Mouse (Mus musculus): Measurements from ENCODE around the gene Zfp385a. TPM values are rescaled to one million over a fixed set of nuclear protein-coding genes. Genes with fewer than 3 reads are reported as not detected.

Gene Zfp385a
- not detected for polyA plus RNA-seq (2014; fragmentation: Illumina TruSeq; extraction: RNeasy Lipid Tissue Mini Kit (QIAGEN cat#74804); ENCODE audit: low read depth, low replicate concordance)

GRCm38 (mm10) chr15:103339961-103340337 is at the start of gene Zfp385a:
TSS of gene Zfp385a (minus strand) at chr15:103340093.

DNA sequence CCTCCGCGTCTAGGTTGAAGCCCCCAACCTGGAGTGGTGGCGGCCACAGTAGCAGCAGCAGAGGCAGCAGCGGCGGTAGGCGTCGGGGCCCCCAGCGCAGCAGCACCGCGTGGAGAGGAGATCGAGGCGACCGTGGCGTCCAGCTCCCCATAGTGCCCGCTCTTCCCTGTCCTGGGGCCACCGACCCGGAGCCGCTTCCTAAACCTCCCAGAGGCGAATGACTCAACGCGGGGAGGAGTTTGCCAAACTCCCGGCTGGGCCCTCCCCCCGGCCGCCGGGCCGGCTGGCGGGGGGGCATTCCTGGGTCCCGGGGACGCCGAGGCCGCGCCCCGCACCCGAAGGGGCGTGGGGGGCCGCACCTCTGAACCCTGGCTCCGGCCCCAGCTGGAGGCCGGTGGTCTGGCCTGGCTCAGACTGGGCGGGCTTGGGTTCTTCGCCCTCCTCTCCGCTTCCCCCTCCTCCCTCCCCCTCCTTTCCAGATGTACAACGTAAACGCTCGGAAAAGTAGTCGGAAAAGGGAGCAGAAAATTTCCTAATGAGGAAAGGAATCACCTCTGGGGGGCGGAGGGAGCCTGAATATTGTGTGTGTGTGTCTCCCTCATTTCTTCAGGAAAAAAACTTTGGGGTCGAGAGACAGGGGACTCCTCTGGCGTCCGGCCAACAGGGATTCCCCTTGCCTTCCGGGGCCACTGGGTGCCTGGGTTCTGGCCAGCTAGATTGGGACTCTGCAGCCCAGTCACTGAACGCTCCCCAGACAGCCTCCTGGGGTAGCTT is 26.7 kb upstream of the Zfp385a start, which contains the start of gene Itga5:
Gene Itga5 (minus strand): TSS at position 388 of the 774 bp plus-strand sequence.

DNA sequence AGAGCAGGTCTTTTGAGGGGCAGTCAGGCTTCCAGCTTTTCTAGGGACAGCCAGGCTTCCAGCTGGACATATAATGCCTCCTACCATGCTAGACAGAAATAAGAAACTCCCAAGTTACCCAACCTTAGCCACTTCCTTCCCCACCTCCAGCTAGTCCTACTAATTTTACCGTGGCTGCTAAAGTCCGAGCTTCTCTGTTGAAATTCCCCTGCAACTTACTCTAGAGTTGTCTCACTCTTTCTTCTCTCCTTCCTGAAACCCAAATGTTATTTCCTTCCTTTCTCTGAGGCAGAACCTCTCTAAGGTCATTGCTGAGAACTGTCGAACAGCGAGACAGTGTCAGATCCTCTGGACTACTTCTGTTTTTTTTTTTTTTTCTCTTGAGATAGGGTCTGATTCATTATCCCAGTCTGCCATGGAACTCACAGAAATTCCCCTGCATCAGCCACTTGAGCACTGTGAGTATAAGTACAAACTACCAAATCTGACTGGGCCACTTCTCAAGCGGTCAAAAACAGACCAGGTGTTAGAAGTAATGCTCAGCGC is 29.5 kb downstream of the Zfp385a start, which contains the start of gene Gpr84:
Gene Gpr84 (minus strand): TSS at position 248 of the 546 bp plus-strand sequence.

DNA sequence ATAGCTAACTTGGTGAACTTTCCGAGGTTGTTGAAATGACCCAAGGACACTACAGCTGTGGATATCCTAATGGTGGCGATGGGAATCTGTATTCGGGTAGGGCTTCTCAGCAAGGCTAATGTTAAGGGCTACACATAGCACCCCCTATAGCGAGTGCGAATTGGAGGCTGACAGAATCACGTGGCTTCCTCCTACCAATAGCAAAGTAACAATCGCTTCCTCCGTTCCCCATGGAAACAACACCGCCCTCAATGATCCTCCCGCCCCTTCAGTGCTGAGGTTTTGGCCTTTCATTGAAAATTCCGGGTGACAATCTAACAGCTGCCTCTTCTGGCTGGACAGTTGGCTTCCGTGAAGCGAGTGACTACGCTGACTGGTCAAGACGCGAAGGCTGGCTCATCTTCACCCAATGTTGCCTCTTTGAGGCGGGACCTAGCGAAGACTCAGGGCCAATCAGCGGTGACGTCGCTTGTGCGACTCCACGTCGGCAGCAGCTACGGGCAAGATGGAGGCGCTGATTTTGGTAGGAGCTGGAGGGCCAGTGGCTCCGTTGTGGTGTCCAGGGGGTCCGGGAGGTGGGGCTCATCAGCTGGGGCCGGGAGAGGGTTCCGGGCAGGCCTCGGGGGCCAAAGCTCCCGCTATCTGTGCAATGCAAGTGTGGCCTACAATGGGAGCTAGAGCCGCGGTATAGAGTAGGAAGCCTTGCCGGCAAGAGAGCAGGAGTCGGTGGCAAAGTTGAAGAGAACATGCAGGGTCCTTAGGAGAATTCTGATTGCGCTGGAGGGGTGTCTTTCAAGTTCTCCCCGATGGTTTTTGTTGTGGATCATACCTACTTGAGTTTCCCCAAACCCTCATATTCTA is 67.2 kb downstream of the Zfp385a start, which contains the start of gene Copz1:
Gene Copz1 (plus strand): TSS at position 296 of the 861 bp plus-strand sequence.

Other genes with a start within 250 kb of the Zfp385a start
- 12.2 TPM for gene Smug1, start 173.0 kb downstream of the Zfp385a start, polyA plus RNA-seq (2014; fragmentation: Illumina TruSeq; extraction: RNeasy Lipid Tissue Mini Kit (QIAGEN cat#74804); ENCODE audit: low read depth, low replicate concordance)
- 113 TPM for gene Cbx5, start 100.3 kb downstream of the Zfp385a start, polyA plus RNA-seq (2014; fragmentation: Illumina TruSeq; extraction: RNeasy Lipid Tissue Mini Kit (QIAGEN cat#74804); ENCODE audit: low read depth, low replicate concordance)
- gene Hnrnpa1, start 99.7 kb downstream of the Zfp385a start, polyA plus RNA-seq (2014; fragmentation: Illumina TruSeq; extraction: RNeasy Lipid Tissue Mini Kit (QIAGEN cat#74804); ENCODE audit: low read depth, low replicate concordance) = 258 TPM
- not detected for gene Nfe2, start 81.7 kb downstream of the Zfp385a start, polyA plus RNA-seq (2014; fragmentation: Illumina TruSeq; extraction: RNeasy Lipid Tissue Mini Kit (QIAGEN cat#74804); ENCODE audit: low read depth, low replicate concordance)
- 90.8 TPM for gene Copz1, start 67.4 kb downstream of the Zfp385a start, polyA plus RNA-seq (2014; fragmentation: Illumina TruSeq; extraction: RNeasy Lipid Tissue Mini Kit (QIAGEN cat#74804); ENCODE audit: low read depth, low replicate concordance)
- gene Gpr84, start 29.5 kb downstream of the Zfp385a start, polyA plus RNA-seq (2014; fragmentation: Illumina TruSeq; extraction: RNeasy Lipid Tissue Mini Kit (QIAGEN cat#74804); ENCODE audit: low read depth, low replicate concordance) = not detected
- gene Itga5, start 26.7 kb upstream of the Zfp385a start, polyA plus RNA-seq (2014; fragmentation: Illumina TruSeq; extraction: RNeasy Lipid Tissue Mini Kit (QIAGEN cat#74804); ENCODE audit: low read depth, low replicate concordance) = 0.12 TPM
- not detected for gene Gtsf1, start 90.4 kb upstream of the Zfp385a start, polyA plus RNA-seq (2014; fragmentation: Illumina TruSeq; extraction: RNeasy Lipid Tissue Mini Kit (QIAGEN cat#74804); ENCODE audit: low read depth, low replicate concordance)
- gene Gtsf2, start 108.4 kb upstream of the Zfp385a start, polyA plus RNA-seq (2014; fragmentation: Illumina TruSeq; extraction: RNeasy Lipid Tissue Mini Kit (QIAGEN cat#74804); ENCODE audit: low read depth, low replicate concordance) = not detected
- 1.8 TPM for gene Nckap1l, start 113.7 kb upstream of the Zfp385a start, polyA plus RNA-seq (2014; fragmentation: Illumina TruSeq; extraction: RNeasy Lipid Tissue Mini Kit (QIAGEN cat#74804); ENCODE audit: low read depth, low replicate concordance)
- 0.20 TPM for gene Pde1b, start 162.9 kb upstream of the Zfp385a start, polyA plus RNA-seq (2014; fragmentation: Illumina TruSeq; extraction: RNeasy Lipid Tissue Mini Kit (QIAGEN cat#74804); ENCODE audit: low read depth, low replicate concordance)
- 48.2 TPM for gene Ppp1r1a, start 197.9 kb upstream of the Zfp385a start, polyA plus RNA-seq (2014; fragmentation: Illumina TruSeq; extraction: RNeasy Lipid Tissue Mini Kit (QIAGEN cat#74804); ENCODE audit: low read depth, low replicate concordance)
- gene Glycam1, start 225.0 kb upstream of the Zfp385a start, polyA plus RNA-seq (2014; fragmentation: Illumina TruSeq; extraction: RNeasy Lipid Tissue Mini Kit (QIAGEN cat#74804); ENCODE audit: low read depth, low replicate concordance) = not detected